Mouse (Mus musculus): Measurements from ENCODE around the gene Cep135.

DNA sequence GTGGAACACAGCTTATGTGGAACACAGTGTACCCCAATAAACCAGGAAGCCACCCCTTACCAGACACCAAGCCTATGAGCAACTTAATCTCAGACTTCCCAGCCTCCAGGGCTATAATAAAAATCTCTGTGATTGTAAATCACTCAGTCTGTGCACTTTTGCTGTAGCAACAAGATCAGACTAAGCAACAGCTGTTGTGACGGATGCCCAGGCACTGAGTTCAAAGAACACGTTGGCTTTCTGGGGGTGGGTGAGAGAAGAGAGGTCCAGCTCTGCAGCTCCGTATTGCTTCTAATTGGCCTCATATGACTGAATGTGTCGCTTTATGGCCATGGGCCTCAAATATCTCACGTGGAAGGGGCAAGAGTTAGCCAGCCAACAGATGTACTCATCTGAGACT lies 80.0 kb downstream of the Cep135 start:
- TF ChIP-seq CTCF (IDR thresholded peaks at IDR 0.05; ENCODE audit: control insufficient read depth, insufficient read depth, low read length) = no peak
- TF ChIP-seq POLR2A (IDR thresholded peaks at IDR 0.05; ENCODE audit: borderline replicate concordance, control insufficient read depth, low read depth, low read length) = no peak
